In genomic region chr11:33012384-33013160, GRCm38 (mm10) we compare ENCODE assay signal across 15 mouse cellular contexts.
A peak's percentile ranks its signal among the peaks of the same experiment; 100 is the strongest.
DNase-seq lines count a peak whose midpoint lies in the region; ATAC-seq and TF ChIP-seq lines count a peak whose summit lies in the region.
"Had no signal": no experiment of that assay in that cellular context is flagged by ENCODE, and none has a peak within 500 bp of the region (broad histone marks: within the 10 kb centered on the region; RNA-seq: fewer than 3 reads in every experiment).

No protein-coding gene starts in this region.

- H3K27ac ChIP-seq in gastrocnemius, adult 2 months: peak overlapping the region; percentile 79
- peak overlapping the region; percentile 76 for H3K27ac ChIP-seq in lung, embryonic 15.5 days
- H3K27ac ChIP-seq: forebrain, embryonic 12.5 days; hindbrain, embryonic 15.5 days; neural tube, embryonic 12.5 days had no signal

- no peaks in the 10 kb centered on the region for H3K36me3 ChIP-seq in lung, embryonic 15.5 days
- H3K36me3 ChIP-seq: forebrain, embryonic 12.5 days; hindbrain, embryonic 15.5 days; neural tube, embryonic 12.5 days had no signal

- intact Hi-C loops in gastrocnemius, adult 2 months (cut with DNase I): no loop called here

- H3K4me1 ChIP-seq in lung, embryonic 15.5 days: 0 out of 2 replicates have a peak, but pooled peaks cover 5% of the 10 kb centered on the region
- H3K4me1 ChIP-seq in lung, adult 2 months (ENCODE audit: control insufficient read depth, insufficient read depth, low read length): no peaks in the 10 kb centered on the region
- H3K4me1 ChIP-seq: forebrain, embryonic 12.5 days; hindbrain, embryonic 15.5 days; neural tube, embryonic 12.5 days had no signal

- ATAC-seq in lung, embryonic 15.5 days (ENCODE audit: borderline replicate concordance, extremely low read depth, low FRiP score, low TSS enrichment): peak; percentile 69; the same call in 1 of the 2 replicates

- DNase-seq in gastrocnemius, adult 2 months: peak; percentile 29
- no peak for DNase-seq in gastrocnemius, adult 18-20 months (ENCODE audit: low spot score)
- no peak for DNase-seq in lung, adult 2 months
- DNase-seq in brain, embryonic 18.5 days (ENCODE audit: low read depth, low spot score): peak; percentile 10
- peak; percentile 65 for DNase-seq in skeletal muscle tissue, adult 2 months (ENCODE audit: low read depth, low spot score)
- no peak for DNase-seq in embryo, embryonic 10.5 days (ENCODE audit: low spot score)
- DNase-seq in cerebellum, adult 9-10 months: no peak
- DNase-seq: B cell, adult 2 months; cerebellum, adult 11 months; embryo, embryonic 11 days had no signal

- WGBS in lung, embryonic 15.5 days: 43% methylated on average over 14 of the region's 14 CpGs
- 44% methylated on average over 14 of the region's 14 CpGs for WGBS in lung, adult 2 months

- TF ChIP-seq CTCF in gastrocnemius, adult 2 months (IDR thresholded peaks at IDR 0.05): no peak
- TF ChIP-seq CTCF in lung, adult 2 months (IDR thresholded peaks at IDR 0.05; ENCODE audit: insufficient read depth, low read length): no peak

- H3K9me3 ChIP-seq in lung, embryonic 15.5 days: no peaks in the 10 kb centered on the region
- H3K9me3 ChIP-seq: forebrain, embryonic 12.5 days; hindbrain, embryonic 15.5 days; neural tube, embryonic 12.5 days had no signal

- H3K9ac ChIP-seq in lung, embryonic 15.5 days: no peak overlapping the region
- H3K9ac ChIP-seq: forebrain, embryonic 12.5 days; hindbrain, embryonic 15.5 days; neural tube, embryonic 12.5 days had no signal

- no peaks in the 10 kb centered on the region for H3K27me3 ChIP-seq in lung, embryonic 15.5 days
- H3K27me3 ChIP-seq: forebrain, embryonic 12.5 days; hindbrain, embryonic 15.5 days; neural tube, embryonic 12.5 days had no signal

- H3K4me2 ChIP-seq in lung, embryonic 15.5 days: no peak overlapping the region
- H3K4me2 ChIP-seq: forebrain, embryonic 12.5 days; hindbrain, embryonic 15.5 days; liver, embryonic 11.5 days; neural tube, embryonic 12.5 days had no signal

- TF ChIP-seq POLR2A in lung, adult 2 months (IDR thresholded peaks at IDR 0.05; ENCODE audit: borderline replicate concordance, extremely low read depth, low read depth, low read length): no peak

- H3K4me3 ChIP-seq in gastrocnemius, adult 2 months: no peak overlapping the region
- no peak overlapping the region for H3K4me3 ChIP-seq in lung, embryonic 15.5 days
- H3K4me3 ChIP-seq in lung, adult 2 months (replicated peaks; ENCODE audit: extremely low read depth, low read depth, low read length): no peak overlapping the region
- H3K4me3 ChIP-seq: forebrain, embryonic 12.5 days; hindbrain, embryonic 15.5 days; neural tube, embryonic 12.5 days had no signal

Comparison
In these comparisons a context has a peak if more than half of its experiments do, and no peak if none do; other contexts are left out.
1. DNase-seq: peak in gastrocnemius, adult 2 months (single experiment), brain, embryonic 18.5 days (single experiment) and skeletal muscle tissue, adult 2 months (single experiment); none in gastrocnemius, adult 18-20 months (single experiment), lung, adult 2 months (single experiment), embryo, embryonic 10.5 days (single experiment) and cerebellum, adult 9-10 months (single experiment).